Mouse (Mus musculus) T-helper 1 cell (primary cell): ENCODE results near the gene Lsm12.

Experiments
- in situ Hi-C: fragments of 300-600 bp; cut with MboI, MseI; formaldehyde crosslinking; loops from one replicate; pipeline ENCODE4 v1.15.1; 2025; ENCODE audit warnings: high pct_unique_total_duplicates

The Lsm12 gene

GRCm38 (mm10) chr11:102117386-102117785 is 67.7 kb downstream of the Lsm12 start:
- in situ Hi-C loops = no loop called here

DNA sequence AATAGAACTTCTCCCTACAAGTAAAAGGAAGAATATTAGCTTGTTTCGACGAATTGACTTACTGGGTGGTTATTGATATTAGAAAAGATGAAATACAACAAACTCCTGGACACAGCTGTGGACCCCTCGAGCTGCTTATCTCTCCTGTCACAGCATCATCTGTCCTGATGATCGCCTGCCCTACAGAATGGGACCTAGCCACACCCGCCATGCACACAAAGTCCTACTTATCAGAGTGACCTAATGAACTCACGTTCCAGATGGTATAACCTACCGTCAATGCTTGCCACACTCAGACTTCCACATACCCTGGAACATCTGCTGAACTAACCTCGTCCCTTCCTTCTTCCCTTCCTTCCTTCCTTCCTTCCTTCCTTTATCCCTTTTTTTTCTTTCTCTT is 68.9 kb downstream of the Lsm12 start:
- in situ Hi-C loops = no loop called here
